Mouse (Mus musculus) thymus, adult 2 months (tissue): ENCODE data around the gene Ttn. TPM values are rescaled to one million over a fixed set of nuclear protein-coding genes. Genes with fewer than 3 reads are reported as not detected.

Experiments used
- DNase-seq: peaks from one replicate; pipeline ENCODE4 v3.0.0; 2021
- H3K27ac ChIP-seq: fragments of 200-500 bp; 2 replicates; pipeline ENCODE4 v1.5.1; 2012; ENCODE audit warnings: low read length, control low read depth; ENCODE audit not compliant: control insufficient read depth, insufficient read depth
- H3K27me3 ChIP-seq: fragments of 200-500 bp; 2 replicates; pipeline ENCODE4 v1.6.1; 2012; ENCODE audit warnings: mild to moderate bottlenecking, low read length, moderate library complexity, mixed read lengths; ENCODE audit not compliant: control insufficient read depth, insufficient read depth
- H3K36me3 ChIP-seq: fragments of 200-500 bp; 2 replicates; pipeline ENCODE4 v1.6.1; 2012; ENCODE audit warnings: mild to moderate bottlenecking, low read length, moderate library complexity; ENCODE audit not compliant: control insufficient read depth, insufficient read depth
- H3K4me1 ChIP-seq: fragments of 200-500 bp; replicated peaks from 2 replicates; pipeline ENCODE4 v1.6.1; 2012; ENCODE audit warnings: low read length; ENCODE audit not compliant: control insufficient read depth, insufficient read depth
- H3K4me3 ChIP-seq: fragments of 200-500 bp; 2 replicates; pipeline ENCODE4 v1.5.1; 2012; ENCODE audit warnings: mild to moderate bottlenecking, low read length, control low read depth, moderate library complexity; ENCODE audit not compliant: control insufficient read depth, insufficient read depth
- CTCF ChIP-seq: fragments of 200-500 bp; IDR thresholded peaks from 2 replicates; pipeline ENCODE4 v1.5.1; 2012; ENCODE audit warnings: mild to moderate bottlenecking, control low read depth, low read length, moderate library complexity, borderline replicate concordance; ENCODE audit not compliant: control insufficient read depth, poor library complexity, insufficient read depth; ENCODE audit errors: extremely low read depth
- POLR2A ChIP-seq: fragments of 200-500 bp; IDR thresholded peaks from 2 replicates; pipeline ENCODE4 v1.6.1; 2012; ENCODE audit warnings: mild to moderate bottlenecking, low read length, control low read depth, moderate library complexity; ENCODE audit not compliant: control insufficient read depth, poor library complexity, insufficient read depth; ENCODE audit errors: extremely low read depth
- WGBS: fragments of 180-500 bp; shearing (Covaris S2); methylation state at CpG from one replicate; pipeline ENCODE4 v1.1.7; 2018; 5-methylcytosine and 5-hydroxymethylcytosine counted together
- polyA plus RNA-seq: library from polyadenylated mRNA; depleted of rRNA; stranded (reverse); fragments of >200 nt; gene quantifications from 2 replicates; pipeline ENCODE4 v1.2.3, GENCODE M21; 2012

The Ttn gene
- polyA plus RNA-seq, 1 experiment: 2.9 TPM

GRCm38 (mm10) chr2:76977650-76978049 lies 4.7 kb downstream of the Ttn start:
- Histone ChIP-seq H3K36me3 (no peaks in the 10 kb centered on the region), H3K27me3 (no peaks in the 10 kb centered on the region), H3K27ac (no peak overlapping the region), H3K4me1 (no peaks in the 10 kb centered on the region), H3K4me3 (no peak overlapping the region)
- DNase-seq: no peak
- 87% methylated on average over 6 of the region's 6 CpGs for WGBS
- TF ChIP-seq CTCF (no peak), POLR2A (no peak)

DNA sequence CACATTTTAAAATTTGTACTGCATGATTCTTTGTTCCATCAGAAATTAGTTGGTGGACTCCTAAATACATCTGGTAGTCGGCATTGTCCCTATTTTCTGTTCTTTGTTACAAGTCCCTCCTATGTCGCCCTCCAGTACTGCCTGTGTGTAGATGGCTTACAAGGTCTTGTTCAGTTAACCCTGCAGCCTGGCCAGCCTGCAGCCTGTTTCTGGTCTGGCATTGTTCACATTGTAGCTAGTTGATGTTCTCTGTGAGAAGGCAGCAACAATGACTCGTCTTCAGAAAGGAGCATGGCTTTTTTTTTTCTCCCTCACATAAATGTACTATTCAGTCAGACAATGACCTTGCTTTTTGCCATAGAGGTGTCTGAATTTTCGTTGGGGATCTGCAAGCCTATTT lies 10.3 kb downstream of the Ttn start:
- Histone ChIP-seq H3K27ac (no peak overlapping the region), H3K4me1 (no peaks in the 10 kb centered on the region), H3K4me3 (no peak overlapping the region), H3K36me3 (no peaks in the 10 kb centered on the region), H3K27me3 (no peaks in the 10 kb centered on the region)
- 75% methylated on average over 4 of the region's 4 CpGs for WGBS
- DNase-seq: no peak
- TF ChIP-seq POLR2A (no peak), CTCF (no peak)

DNA sequence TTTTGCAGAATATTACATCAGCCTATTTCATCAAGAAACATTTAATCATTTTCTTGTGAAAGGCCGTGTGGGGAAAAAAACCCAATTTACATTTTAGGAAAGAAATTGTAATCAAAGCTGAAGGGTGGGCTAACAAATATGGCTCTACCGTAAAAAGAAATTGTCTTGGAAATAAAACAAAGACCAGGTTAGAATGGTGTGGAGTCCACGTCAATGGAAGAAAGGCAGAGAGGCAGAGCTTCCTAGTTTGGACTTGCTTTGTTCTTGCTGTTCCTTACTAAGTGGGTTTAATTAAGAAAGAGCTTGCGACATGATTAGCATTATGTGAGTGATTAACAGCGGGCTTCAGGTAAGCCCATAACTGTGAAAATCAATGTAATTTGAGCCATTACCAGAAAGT lies 11.3 kb downstream of the Ttn start:
- WGBS: 81% methylated on average over 5 of the region's 5 CpGs
- Histone ChIP-seq H3K27ac (no peak overlapping the region), H3K4me1 (no peaks in the 10 kb centered on the region), H3K27me3 (no peaks in the 10 kb centered on the region), H3K36me3 (no peaks in the 10 kb centered on the region), H3K4me3 (no peak overlapping the region)
- no peak for DNase-seq
- no peak for TF ChIP-seq POLR2A
- no peak for TF ChIP-seq CTCF

DNA sequence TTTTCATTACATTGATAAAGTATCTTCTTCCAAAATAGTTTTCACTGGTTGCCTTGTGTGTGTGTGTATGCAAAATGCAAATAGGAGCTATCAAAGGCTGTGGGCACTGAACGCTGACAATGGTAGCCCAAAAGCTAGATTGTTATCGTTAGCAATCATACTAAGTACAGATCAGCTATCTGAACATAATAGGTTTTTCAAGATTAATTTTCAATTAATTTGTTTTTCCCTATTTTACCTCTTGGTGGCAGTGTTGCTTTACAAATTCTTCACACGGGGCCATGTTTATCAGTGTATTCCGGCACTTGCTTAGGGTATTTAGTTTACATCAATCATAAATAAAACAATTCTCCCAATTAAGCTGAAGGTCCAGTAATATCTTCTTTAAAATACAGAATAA lies 11.7 kb downstream of the Ttn start:
- Histone ChIP-seq H3K27me3 (no peaks in the 10 kb centered on the region), H3K36me3 (no peaks in the 10 kb centered on the region), H3K4me1 (no peaks in the 10 kb centered on the region), H3K27ac (no peak overlapping the region), H3K4me3 (no peak overlapping the region)
- WGBS: 19% methylated on average over 4 of the region's 4 CpGs
- TF ChIP-seq POLR2A: no peak
- TF ChIP-seq CTCF: no peak
- no peak for DNase-seq

GRCm38 (mm10) chr2:76970204-76970603 lies 12.1 kb downstream of the Ttn start:
- Histone ChIP-seq H3K36me3 (no peaks in the 10 kb centered on the region), H3K27ac (no peak overlapping the region), H3K4me3 (no peak overlapping the region), H3K4me1 (no peaks in the 10 kb centered on the region), H3K27me3 (no peaks in the 10 kb centered on the region)
- 8% methylated on average over 6 of the region's 6 CpGs for WGBS
- TF ChIP-seq POLR2A: no peak
- DNase-seq: no peak

GRCm38 (mm10) chr2:76969637-76970036 lies 12.7 kb downstream of the Ttn start:
- Histone ChIP-seq H3K27me3 (no peaks in the 10 kb centered on the region), H3K4me1 (no peaks in the 10 kb centered on the region), H3K4me3 (no peak overlapping the region), H3K36me3 (no peaks in the 10 kb centered on the region), H3K27ac (no peak overlapping the region)
- DNase-seq: no peak
- 89% methylated on average over 21 of the region's 21 CpGs for WGBS
- no peak for TF ChIP-seq POLR2A
- TF ChIP-seq CTCF: no peak

DNA sequence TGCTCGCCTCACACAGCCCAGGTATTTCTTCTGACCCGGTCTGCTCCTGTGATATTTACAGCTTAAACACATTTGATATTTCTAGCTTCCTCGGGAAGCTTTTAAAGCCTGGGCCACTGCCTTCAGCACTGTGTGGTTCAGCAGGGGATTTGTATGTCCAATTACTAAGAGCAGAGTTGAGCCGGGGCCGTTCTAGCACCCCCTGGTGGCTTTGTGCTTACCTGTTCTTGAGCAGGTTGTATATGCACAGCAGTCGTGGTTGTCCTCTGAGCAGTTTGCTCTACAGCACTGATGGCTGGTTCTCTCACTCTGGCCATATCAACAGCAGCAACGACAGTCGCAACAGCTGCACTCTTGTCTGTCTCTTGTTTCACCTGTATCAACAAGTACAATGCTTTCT lies 13.4 kb downstream of the Ttn start:
- H3K27me3 ChIP-seq: no peaks in the 10 kb centered on the region
- TF ChIP-seq POLR2A (no peak), CTCF (peak; percentile 47; the same call in 1 of the 2 replicates)
- 32% methylated on average over 8 of the region's 8 CpGs for WGBS
- H3K27ac ChIP-seq: no peak overlapping the region
- H3K4me3 ChIP-seq: no peak overlapping the region
- DNase-seq: peak; percentile 37
- no peaks in the 10 kb centered on the region for H3K36me3 ChIP-seq
- no peaks in the 10 kb centered on the region for H3K4me1 ChIP-seq
